Mouse (Mus musculus): ENCODE data around the gene Akap17b. TPM values are rescaled to one million over a fixed set of nuclear protein-coding genes. Genes with fewer than 3 reads are reported as not detected.

The Akap17b gene
- polyA plus RNA-seq (2015; fragmentation: Nextera tagmentation; extraction: Ambion mirVana) = 6.0 and 6.1 TPM in 2 replicates

GRCm38 (mm10) chrX:36644657-36645551 lies at the start of gene Akap17b:
Akap17b (minus strand) TSS chrX:36645395.
- Histone ChIP-seq H3K4me1 (no peaks in the 10 kb centered on the region), H3K9me3 (no peaks in the 10 kb centered on the region), H3K9ac (peak within 1 kb of the TSS; percentile 68), H3K4me2 (peak within 1 kb of the TSS; percentile 51), H3K27ac (peak within 1 kb of the TSS; percentile 86), H3K4me3 (peak within 1 kb of the TSS; percentile 68), H3K36me3 (replicated peaks) (no peaks in the 10 kb centered on the region), H3K27me3 (replicated peaks) (no peaks in the 10 kb centered on the region)
- WGBS = 22% methylated on average over 59 of the region's 60 CpGs
- ATAC-seq (replicated peaks) = peak; percentile 98

- no peaks in the 10 kb centered on the region for H3K9me3 ChIP-seq
- 89% methylated on average over 5 of the region's 5 CpGs for WGBS
- no peak overlapping the region for H3K9ac ChIP-seq
- H3K36me3 ChIP-seq (replicated peaks) = no peaks in the 10 kb centered on the region
- no peaks in the 10 kb centered on the region for H3K27me3 ChIP-seq (replicated peaks)
- no peak for ATAC-seq (replicated peaks)
- no peak overlapping the region for H3K27ac ChIP-seq
- no peaks in the 10 kb centered on the region for H3K4me1 ChIP-seq
- no peak overlapping the region for H3K4me3 ChIP-seq
- no peak overlapping the region for H3K4me2 ChIP-seq
These were observed 46.2 kb upstream of the Akap17b start for GRCm38 (mm10) chrX:36691365-36691764.

GRCm38 (mm10) chrX:36689655-36690054 lies 44.5 kb upstream of the Akap17b start:
- Histone ChIP-seq H3K36me3 (replicated peaks) (no peaks in the 10 kb centered on the region), H3K9ac (no peak overlapping the region), H3K27me3 (replicated peaks) (no peaks in the 10 kb centered on the region), H3K4me1 (no peaks in the 10 kb centered on the region), H3K4me3 (no peak overlapping the region), H3K9me3 (no peaks in the 10 kb centered on the region), H3K4me2 (no peak overlapping the region), H3K27ac (no peak overlapping the region)
- ATAC-seq (replicated peaks) = no peak

- no peaks in the 10 kb centered on the region for H3K4me1 ChIP-seq
- no peaks in the 10 kb centered on the region for H3K9me3 ChIP-seq
- ATAC-seq (replicated peaks) = no peak
- H3K27me3 ChIP-seq (replicated peaks) = no peaks in the 10 kb centered on the region
- H3K36me3 ChIP-seq (replicated peaks) = no peaks in the 10 kb centered on the region
- H3K4me2 ChIP-seq = no peak overlapping the region
- no peak overlapping the region for H3K27ac ChIP-seq
- no peak overlapping the region for H3K4me3 ChIP-seq
- 55% methylated on average over 1 of the region's 1 CpGs for WGBS
- H3K9ac ChIP-seq = no peak overlapping the region
These were observed 31.6 kb upstream of the Akap17b start for GRCm38 (mm10) chrX:36676836-36677235.

GRCm38 (mm10) chrX:36672708-36673107 lies 27.5 kb upstream of the Akap17b start:
- Histone ChIP-seq H3K36me3 (replicated peaks) (no peaks in the 10 kb centered on the region), H3K9me3 (no peaks in the 10 kb centered on the region), H3K27ac (no peak overlapping the region), H3K27me3 (replicated peaks) (no peaks in the 10 kb centered on the region), H3K9ac (no peak overlapping the region), H3K4me1 (no peaks in the 10 kb centered on the region), H3K4me3 (no peak overlapping the region), H3K4me2 (no peak overlapping the region)
- ATAC-seq (replicated peaks) = no peak
- WGBS = 69% methylated on average over 2 of the region's 2 CpGs

- ATAC-seq (replicated peaks) = no peak
- 88% methylated on average over 6 of the region's 6 CpGs for WGBS
- Histone ChIP-seq H3K27ac (no peak overlapping the region), H3K4me2 (no peak overlapping the region), H3K36me3 (replicated peaks) (no peaks in the 10 kb centered on the region), H3K27me3 (replicated peaks) (no peaks in the 10 kb centered on the region), H3K9me3 (no peaks in the 10 kb centered on the region), H3K4me3 (no peak overlapping the region), H3K9ac (no peak overlapping the region), H3K4me1 (no peaks in the 10 kb centered on the region)
These were observed 5.1 kb downstream of the Akap17b start for GRCm38 (mm10) chrX:36640046-36640445.

GRCm38 (mm10) chrX:36630771-36631170 lies 14.4 kb downstream of the Akap17b start:
- 10% methylated on average over 1 of the region's 1 CpGs for WGBS
- Histone ChIP-seq H3K4me2 (no peak overlapping the region), H3K4me1 (no peaks in the 10 kb centered on the region), H3K36me3 (replicated peaks) (no peaks in the 10 kb centered on the region), H3K9me3 (no peaks in the 10 kb centered on the region), H3K27me3 (replicated peaks) (no peaks in the 10 kb centered on the region), H3K4me3 (no peak overlapping the region), H3K9ac (no peak overlapping the region), H3K27ac (no peak overlapping the region)
- no peak for ATAC-seq (replicated peaks)

- no peak for ATAC-seq (replicated peaks)
- WGBS = 77% methylated on average over 3 of the region's 3 CpGs
- Histone ChIP-seq H3K4me3 (no peak overlapping the region), H3K27ac (no peak overlapping the region), H3K36me3 (replicated peaks) (no peaks in the 10 kb centered on the region), H3K9ac (no peak overlapping the region), H3K9me3 (no peaks in the 10 kb centered on the region), H3K4me2 (no peak overlapping the region), H3K27me3 (replicated peaks) (no peaks in the 10 kb centered on the region), H3K4me1 (no peaks in the 10 kb centered on the region)
These were observed 17.1 kb downstream of the Akap17b start for GRCm38 (mm10) chrX:36628102-36628501.

GRCm38 (mm10) chrX:36609117-36609516 lies 36.1 kb downstream of the Akap17b start:
- WGBS = 87% methylated on average over 2 of the region's 2 CpGs
- ATAC-seq (replicated peaks) = no peak
- H3K36me3 ChIP-seq (replicated peaks) = no peaks in the 10 kb centered on the region
- no peak overlapping the region for H3K27ac ChIP-seq
- H3K9ac ChIP-seq = no peak overlapping the region
- H3K4me2 ChIP-seq = no peak overlapping the region
- no peaks in the 10 kb centered on the region for H3K9me3 ChIP-seq
- no peak overlapping the region for H3K4me3 ChIP-seq
- H3K27me3 ChIP-seq (replicated peaks) = no peaks in the 10 kb centered on the region
- H3K4me1 ChIP-seq = no peaks in the 10 kb centered on the region

- Histone ChIP-seq H3K36me3 (replicated peaks) (no peaks in the 10 kb centered on the region), H3K9me3 (no peaks in the 10 kb centered on the region), H3K4me3 (no peak overlapping the region), H3K27me3 (replicated peaks) (no peaks in the 10 kb centered on the region), H3K27ac (no peak overlapping the region), H3K4me2 (no peak overlapping the region), H3K4me1 (peaks cover 14% of the 10 kb centered on the region), H3K9ac (no peak overlapping the region)
- ATAC-seq (replicated peaks) = no peak
- WGBS = 84% methylated on average over 4 of the region's 4 CpGs
These were observed 41.2 kb downstream of the Akap17b start for GRCm38 (mm10) chrX:36604040-36604439.

- H3K27me3 ChIP-seq (replicated peaks) = no peaks in the 10 kb centered on the region
- H3K9ac ChIP-seq = no peak overlapping the region
- H3K4me2 ChIP-seq = no peak overlapping the region
- no peak overlapping the region for H3K27ac ChIP-seq
- H3K9me3 ChIP-seq = no peaks in the 10 kb centered on the region
- no peaks in the 10 kb centered on the region for H3K36me3 ChIP-seq (replicated peaks)
- 88% methylated on average over 2 of the region's 2 CpGs for WGBS
- ATAC-seq (replicated peaks) = no peak
- peaks cover 14% of the 10 kb centered on the region for H3K4me1 ChIP-seq
- no peak overlapping the region for H3K4me3 ChIP-seq
These were observed 42.3 kb downstream of the Akap17b start for GRCm38 (mm10) chrX:36602926-36603325.

- H3K4me1 ChIP-seq = peaks cover 14% of the 10 kb centered on the region
These were observed 45.1 kb downstream of the Akap17b start for GRCm38 (mm10) chrX:36600066-36600465.

GRCm38 (mm10) chrX:36599656-36600055 lies 45.5 kb downstream of the Akap17b start:
- Histone ChIP-seq H3K4me3 (peak overlapping the region; percentile 66), H3K4me2 (peak overlapping the region; percentile 54), H3K4me1 (peaks cover 14% of the 10 kb centered on the region), H3K9me3 (no peaks in the 10 kb centered on the region), H3K27ac (no peak overlapping the region), H3K36me3 (replicated peaks) (no peaks in the 10 kb centered on the region), H3K9ac (peak overlapping the region; percentile 81), H3K27me3 (replicated peaks) (no peaks in the 10 kb centered on the region)
- no peak for ATAC-seq (replicated peaks)
- WGBS = 43% methylated on average over 3 of the region's 3 CpGs

More at GRCm38 (mm10) chrX:36600066-36600465, 45.1 kb downstream of the Akap17b start:
- no peak overlapping the region for H3K27ac ChIP-seq
- no peak for ATAC-seq (replicated peaks)
- H3K27me3 ChIP-seq (replicated peaks) = no peaks in the 10 kb centered on the region
- WGBS = 62% methylated on average over 8 of the region's 8 CpGs
- no peaks in the 10 kb centered on the region for H3K9me3 ChIP-seq
- peak overlapping the region; percentile 66 for H3K4me3 ChIP-seq
- no peaks in the 10 kb centered on the region for H3K36me3 ChIP-seq (replicated peaks)
- H3K4me2 ChIP-seq = peak overlapping the region; percentile 54
- H3K9ac ChIP-seq = no peak overlapping the region
